Mouse (Mus musculus) hematopoietic stem cell, adult 5-6 weeks (primary cell): ENCODE measurements around the gene D630003M21Rik. TPM values are rescaled to one million over a fixed set of nuclear protein-coding genes. Genes with fewer than 3 reads are reported as not detected.

Source experiments
- ATAC-seq, 2 experiments: fragments of 125-278 bp in 1 of 2; replicated peaks in 1 of 2; 2 replicates each; pipeline ENCODE4 v1.8.0; 2016 to 2017; ENCODE audit warnings: inconsistent platforms in 2 of 2, mild to moderate bottlenecking in 2 of 2, moderate number of reproducible peaks in 2 of 2, low read depth in 1 of 2, moderate TSS enrichment in 1 of 2; ENCODE audit not compliant: low FRiP score in 2 of 2, poor library complexity in 2 of 2, severe bottlenecking in 2 of 2, insufficient read depth in 1 of 2, low TSS enrichment in 1 of 2
- total RNA-seq: library from RNA; stranded (forward); fragments of 172-1452, 232-1000 nt; gene quantifications from 2 replicates; pipeline ENCODE4 v1.2.3, GENCODE M21; 2017

Gene D630003M21Rik
- total RNA-seq, 1 experiment from 2014 or later, result not detected

- no peak for ATAC-seq
Observed at GRCm38 (mm10) chr2:158243129-158243870, 14.3 kb upstream of the D630003M21Rik start.

- no peak for ATAC-seq
Observed at GRCm38 (mm10) chr2:158242170-158242896, 13.3 kb upstream of the D630003M21Rik start.

GRCm38 (mm10) chr2:158241126-158241738 is 12.2 kb upstream of the D630003M21Rik start:
- ATAC-seq, result no peak

- no peak for ATAC-seq
Observed at GRCm38 (mm10) chr2:158238101-158238500, 9.1 kb upstream of the D630003M21Rik start.

GRCm38 (mm10) chr2:158236698-158237097 is 7.7 kb upstream of the D630003M21Rik start:
- no peak for ATAC-seq

- ATAC-seq, result no peak
Observed at GRCm38 (mm10) chr2:158233106-158233505, 4.1 kb upstream of the D630003M21Rik start.

- ATAC-seq, result no peak
Observed at GRCm38 (mm10) chr2:158232414-158232813, 3.4 kb upstream of the D630003M21Rik start.

GRCm38 (mm10) chr2:158231071-158231470 is 2.0 kb upstream of the D630003M21Rik start:
- no peak for ATAC-seq

- ATAC-seq, result no peak
Observed at GRCm38 (mm10) chr2:158230617-158231016, 1.6 kb upstream of the D630003M21Rik start.

- no peak for ATAC-seq
Observed at GRCm38 (mm10) chr2:158229503-158229892, 476 bp upstream of the D630003M21Rik start.

GRCm38 (mm10) chr2:158225301-158225700 is 3.7 kb downstream of the D630003M21Rik start:
- no peak for ATAC-seq

GRCm38 (mm10) chr2:158223497-158223896 is 5.5 kb downstream of the D630003M21Rik start:
- ATAC-seq, result no peak

- ATAC-seq, result no peak
Observed at GRCm38 (mm10) chr2:158222664-158223063, 6.4 kb downstream of the D630003M21Rik start.

GRCm38 (mm10) chr2:158221446-158222084 is 7.5 kb downstream of the D630003M21Rik start:
- peak; percentile 57 to 82; a peak in 3 of 4 replicates for ATAC-seq

- ATAC-seq, result no peak
Observed at GRCm38 (mm10) chr2:158219562-158219961, 9.5 kb downstream of the D630003M21Rik start.

GRCm38 (mm10) chr2:158216510-158216909 is 12.5 kb downstream of the D630003M21Rik start:
- ATAC-seq, result no peak

- no peak for ATAC-seq
Observed at GRCm38 (mm10) chr2:158215283-158216117, 13.5 kb downstream of the D630003M21Rik start.
